Comparison of ENCODE assay signal across 17 mouse cellular contexts in the genomic region with DNA sequence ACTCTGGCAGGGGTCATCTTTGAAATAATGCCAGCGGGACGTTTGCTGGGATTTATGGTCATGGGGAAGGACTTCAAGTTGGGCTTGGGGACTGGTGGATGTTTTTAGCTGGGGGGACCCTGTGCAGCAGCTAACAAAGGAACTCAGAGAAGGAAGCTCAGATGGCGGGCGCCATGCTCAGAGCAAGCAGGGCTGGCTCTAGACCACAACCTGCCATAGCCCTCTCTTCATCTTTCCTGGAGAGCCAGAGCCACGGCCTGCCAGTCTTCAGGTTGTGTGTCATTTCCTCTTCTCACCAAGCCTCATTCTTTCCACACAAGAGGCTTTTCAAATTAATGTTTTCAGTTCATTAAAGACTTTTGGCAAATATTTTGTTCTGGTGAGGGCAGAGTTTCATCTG.
DNase-seq lines count a peak whose midpoint lies in the region; ATAC-seq lines count a peak whose summit lies in the region.
"Had no signal": no experiment of that assay in that cellular context is flagged by ENCODE, and none has a peak within 500 bp of the region (broad histone marks: within the 10 kb centered on the region; RNA-seq: fewer than 3 reads in every experiment).

No protein-coding gene starts in this region.

- H3K4me3 ChIP-seq in intestine, embryonic 14.5 days (ENCODE audit: low read depth, low read length) = no peak overlapping the region
- no peak overlapping the region for H3K4me3 ChIP-seq in intestine, embryonic 16.5 days (ENCODE audit: low read length)
- H3K4me3 ChIP-seq in embryonic facial prominence, embryonic 13.5 days = no peak overlapping the region
- no peak overlapping the region for H3K4me3 ChIP-seq in limb, embryonic 15.5 days
- H3K4me3 ChIP-seq: heart, embryonic 15.5 days; liver, embryonic 13.5 days; midbrain, embryonic 13.5 days; myocyte had no signal

- H3K27ac ChIP-seq in intestine, embryonic 14.5 days (ENCODE audit: low read depth) = peak overlapping the region; percentile 49; the same call in 1 of the 2 replicates
- no peak overlapping the region for H3K27ac ChIP-seq in intestine, embryonic 16.5 days (ENCODE audit: low read length)
- peak overlapping the region; percentile 73 for H3K27ac ChIP-seq in embryonic facial prominence, embryonic 13.5 days
- peak overlapping the region; percentile 73 for H3K27ac ChIP-seq in limb, embryonic 15.5 days
- H3K27ac ChIP-seq: heart, embryonic 15.5 days; hindbrain, postnatal 0 days; kidney, postnatal 0 days; liver, embryonic 13.5 days; midbrain, embryonic 13.5 days had no signal

- H3K9ac ChIP-seq in intestine, embryonic 14.5 days (ENCODE audit: low read length) = no peak overlapping the region
- H3K9ac ChIP-seq in intestine, embryonic 16.5 days (ENCODE audit: low read depth, low read length) = no peak overlapping the region
- H3K9ac ChIP-seq in embryonic facial prominence, embryonic 13.5 days = no peak overlapping the region
- H3K9ac ChIP-seq in limb, embryonic 15.5 days = no peak overlapping the region
- H3K9ac ChIP-seq: heart, embryonic 15.5 days; liver, embryonic 13.5 days; midbrain, embryonic 13.5 days had no signal

- 48% methylated on average over 5 of the region's 5 CpGs for WGBS in intestine, embryonic 14.5 days
- 69% methylated on average over 5 of the region's 5 CpGs for WGBS in intestine, embryonic 16.5 days
- WGBS in embryonic facial prominence, embryonic 13.5 days = 62% methylated on average over 5 of the region's 5 CpGs
- WGBS in limb, embryonic 15.5 days = 37% methylated on average over 5 of the region's 5 CpGs

- no peaks in the 10 kb centered on the region for H3K36me3 ChIP-seq in intestine, embryonic 14.5 days (ENCODE audit: control insufficient read depth, insufficient read depth, low read length)
- no peaks in the 10 kb centered on the region for H3K36me3 ChIP-seq in intestine, embryonic 16.5 days (ENCODE audit: control insufficient read depth, insufficient read depth, low read length)
- H3K36me3 ChIP-seq in embryonic facial prominence, embryonic 13.5 days = no peaks in the 10 kb centered on the region
- no peaks in the 10 kb centered on the region for H3K36me3 ChIP-seq in limb, embryonic 15.5 days
- H3K36me3 ChIP-seq: heart, embryonic 15.5 days; liver, embryonic 13.5 days; midbrain, embryonic 13.5 days had no signal

- H3K4me2 ChIP-seq in intestine, embryonic 14.5 days (ENCODE audit: low read length) = peak overlapping the region; percentile 16; the same call in 1 of the 2 replicates
- no peak overlapping the region for H3K4me2 ChIP-seq in intestine, embryonic 16.5 days (ENCODE audit: low read depth, low read length)
- no peak overlapping the region for H3K4me2 ChIP-seq in embryonic facial prominence, embryonic 13.5 days
- no peak overlapping the region for H3K4me2 ChIP-seq in limb, embryonic 15.5 days
- H3K4me2 ChIP-seq: liver, embryonic 13.5 days; midbrain, embryonic 13.5 days had no signal

- no peaks in the 10 kb centered on the region for H3K9me3 ChIP-seq in intestine, embryonic 14.5 days (ENCODE audit: control insufficient read depth, low read length)
- no peaks in the 10 kb centered on the region for H3K9me3 ChIP-seq in intestine, embryonic 16.5 days (ENCODE audit: control insufficient read depth, low read length)
- H3K9me3 ChIP-seq in embryonic facial prominence, embryonic 13.5 days = no peaks in the 10 kb centered on the region
- no peaks in the 10 kb centered on the region for H3K9me3 ChIP-seq in limb, embryonic 15.5 days
- H3K9me3 ChIP-seq: heart, embryonic 15.5 days; liver, embryonic 13.5 days; midbrain, embryonic 13.5 days had no signal

- H3K27me3 ChIP-seq in intestine, embryonic 14.5 days (replicated peaks; ENCODE audit: control insufficient read depth, insufficient read depth, low read length) = no peaks in the 10 kb centered on the region
- no peaks in the 10 kb centered on the region for H3K27me3 ChIP-seq in intestine, embryonic 16.5 days (replicated peaks; ENCODE audit: control insufficient read depth, insufficient read depth, low read length)
- H3K27me3 ChIP-seq in embryonic facial prominence, embryonic 13.5 days = no peaks in the 10 kb centered on the region
- no peaks in the 10 kb centered on the region for H3K27me3 ChIP-seq in limb, embryonic 15.5 days
- H3K27me3 ChIP-seq: heart, embryonic 15.5 days; liver, embryonic 13.5 days; midbrain, embryonic 13.5 days had no signal

- DNase-seq in intestine, embryonic 14.5 days (ENCODE audit: low spot score) = no peak
- DNase-seq in Muller cell, postnatal 12 days (ENCODE audit: inconsistent ontology term) = peak; percentile 46
- DNase-seq in thymus, postnatal 0 days (ENCODE audit: low spot score) = no peak
- no peak for DNase-seq in layer of hippocampus, postnatal 10 days (ENCODE audit: low spot score in 2 of 2)
- DNase-seq in right cerebral cortex, postnatal 14 days = no peak
- DNase-seq: cerebellum, adult 8-10 months; liver, embryonic 13.5 days; lung, postnatal 36 days; thymus, postnatal 36 days had no signal

- H3K4me1 ChIP-seq in intestine, embryonic 14.5 days (replicated peaks; ENCODE audit: control insufficient read depth, insufficient read depth, low read length) = peaks cover 28% of the 10 kb centered on the region
- H3K4me1 ChIP-seq in intestine, embryonic 16.5 days (ENCODE audit: control insufficient read depth, insufficient read depth, low read length) = peaks cover 13% of the 10 kb centered on the region
- peaks cover 36% of the 10 kb centered on the region for H3K4me1 ChIP-seq in embryonic facial prominence, embryonic 13.5 days
- H3K4me1 ChIP-seq in limb, embryonic 15.5 days = peaks cover 36% of the 10 kb centered on the region
- H3K4me1 ChIP-seq: liver, embryonic 13.5 days had no signal

- no peak for ATAC-seq in intestine, embryonic 14.5 days (replicated peaks; ENCODE audit: low FRiP score, low TSS enrichment, low read depth)
- no peak for ATAC-seq in intestine, embryonic 16.5 days
- no peak for ATAC-seq in embryonic facial prominence, embryonic 13.5 days (ENCODE audit: insufficient number of reproducible peaks, insufficient read depth, low FRiP score, low TSS enrichment, low read depth)
- ATAC-seq in limb, embryonic 15.5 days (ENCODE audit: insufficient number of reproducible peaks, low FRiP score, low TSS enrichment, low read depth) = no peak
- ATAC-seq: midbrain, embryonic 13.5 days had no signal
